Mouse (Mus musculus): ENCODE results near the gene Tollip.

DNA sequence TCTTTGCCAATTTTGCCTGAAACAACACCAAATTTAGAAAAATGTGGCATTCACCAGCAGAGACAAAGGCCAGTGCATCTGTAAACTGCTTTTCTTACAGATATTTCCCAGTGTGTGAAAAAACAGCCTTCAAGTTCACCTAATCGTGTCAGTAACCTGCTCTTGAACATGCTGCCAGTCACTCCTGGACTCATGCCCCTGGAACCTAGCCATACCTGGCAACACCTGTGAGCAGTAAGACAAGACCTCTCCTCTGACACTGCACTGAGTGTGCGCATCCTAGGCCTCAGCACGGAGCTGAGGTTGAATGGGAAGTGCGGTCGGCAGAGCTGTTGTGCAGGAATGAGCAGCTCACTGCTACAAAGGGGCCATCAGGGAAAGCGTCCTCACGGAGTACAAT is 26.2 kb downstream of the Tollip start:
- no peak for TF ChIP-seq POLR2A (IDR thresholded peaks at IDR 0.05; ENCODE audit: low read depth, low read length)
- no peak for TF ChIP-seq CTCF (IDR thresholded peaks at IDR 0.05; ENCODE audit: extremely low read depth, insufficient read length, insufficient replicate concordance, low read depth, low read length)

Data from small intestine, adult 2 months (tissue).